Mouse (Mus musculus): ENCODE results near the gene Blm. TPM values are rescaled to one million over a fixed set of nuclear protein-coding genes. Genes with fewer than 3 reads are reported as not detected.

Gene Blm
- polyA plus RNA-seq, 1 experiment from 2014 or later, result 25.2 TPM

- H3K27ac ChIP-seq (ENCODE audit: low read length), result no peak overlapping the region
- peak; percentile 44; the same call in 1 of the 2 replicates for ATAC-seq (ENCODE audit: low read depth)
- no peaks in the 10 kb centered on the region for H3K9me3 ChIP-seq (ENCODE audit: control insufficient read depth, low read length)
- H3K4me3 ChIP-seq (ENCODE audit: low read length), result no peak overlapping the region
- H3K4me2 ChIP-seq (ENCODE audit: low read depth, low read length), result no peak overlapping the region
- H3K9ac ChIP-seq (ENCODE audit: low read length), result no peak overlapping the region
- WGBS, result 65% methylated on average over 5 of the region's 5 CpGs
- no peaks in the 10 kb centered on the region for H3K36me3 ChIP-seq (ENCODE audit: control insufficient read depth, insufficient read depth, low read length)
- no peaks in the 10 kb centered on the region for H3K27me3 ChIP-seq (ENCODE audit: control insufficient read depth, insufficient read depth, low read depth, low read length)
- peaks cover 9% of the 10 kb centered on the region; the same call in 1 of the 2 replicates for H3K4me1 ChIP-seq (replicated peaks; ENCODE audit: control insufficient read depth, insufficient read depth, low read length)
Measured at GRCm38 (mm10) chr7:80561931-80562330, 27.0 kb upstream of the Blm start.

- H3K4me1 ChIP-seq (replicated peaks; ENCODE audit: control insufficient read depth, insufficient read depth, low read length), result peaks cover 11% of the 10 kb centered on the region; the same call in 1 of the 2 replicates
- ATAC-seq (ENCODE audit: low read depth), result no peak
- WGBS, result 71% methylated on average over 9 of the region's 9 CpGs
Measured at GRCm38 (mm10) chr7:80561271-80561670, 26.4 kb upstream of the Blm start.

GRCm38 (mm10) chr7:80558572-80558971 lies 23.7 kb upstream of the Blm start:
- 54% methylated on average over 5 of the region's 5 CpGs for WGBS
- H3K4me2 ChIP-seq (ENCODE audit: low read depth, low read length), result no peak overlapping the region
- no peaks in the 10 kb centered on the region for H3K27me3 ChIP-seq (ENCODE audit: control insufficient read depth, insufficient read depth, low read depth, low read length)
- no peak overlapping the region for H3K9ac ChIP-seq (ENCODE audit: low read length)
- H3K36me3 ChIP-seq (ENCODE audit: control insufficient read depth, insufficient read depth, low read length), result no peaks in the 10 kb centered on the region
- no peak overlapping the region for H3K4me3 ChIP-seq (ENCODE audit: low read length)
- H3K9me3 ChIP-seq (ENCODE audit: control insufficient read depth, low read length), result no peaks in the 10 kb centered on the region
- peak overlapping the region; percentile 53 for H3K27ac ChIP-seq (ENCODE audit: low read length)
- no peak for ATAC-seq (ENCODE audit: low read depth)
- H3K4me1 ChIP-seq (replicated peaks; ENCODE audit: control insufficient read depth, insufficient read depth, low read length), result peaks cover 25% of the 10 kb centered on the region

More at GRCm38 (mm10) chr7:80561271-80561670, 26.4 kb upstream of the Blm start:
- no peak overlapping the region for H3K4me2 ChIP-seq (ENCODE audit: low read depth, low read length)
- H3K9ac ChIP-seq (ENCODE audit: low read length), result no peak overlapping the region
- no peak overlapping the region for H3K27ac ChIP-seq (ENCODE audit: low read length)
- H3K36me3 ChIP-seq (ENCODE audit: control insufficient read depth, insufficient read depth, low read length), result no peaks in the 10 kb centered on the region
- H3K4me3 ChIP-seq (ENCODE audit: low read length), result no peak overlapping the region
- H3K9me3 ChIP-seq (ENCODE audit: control insufficient read depth, low read length), result no peaks in the 10 kb centered on the region
- H3K27me3 ChIP-seq (ENCODE audit: control insufficient read depth, insufficient read depth, low read depth, low read length), result no peaks in the 10 kb centered on the region

DNA sequence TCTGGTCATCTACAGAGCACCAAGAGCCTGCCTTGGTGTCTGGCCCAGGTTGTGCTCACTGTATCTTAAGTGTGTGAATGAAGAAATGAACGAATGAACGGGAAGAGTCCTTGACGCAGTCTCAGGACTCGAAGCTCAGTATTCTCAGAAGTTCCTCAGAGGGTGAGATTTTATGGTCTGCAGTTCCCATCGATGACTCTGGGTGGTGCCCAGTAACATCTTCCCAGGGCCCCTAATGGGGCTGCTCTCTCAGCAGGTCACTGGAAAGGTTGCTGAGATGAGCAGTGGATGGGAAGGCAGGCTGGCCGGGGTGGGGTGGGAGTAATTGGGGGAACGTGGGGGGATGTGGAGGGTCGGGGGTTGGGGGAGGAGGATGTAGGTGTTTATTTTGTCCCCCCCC lies 23.2 kb upstream of the Blm start:
- no peak for ATAC-seq (ENCODE audit: low read depth)

DNA sequence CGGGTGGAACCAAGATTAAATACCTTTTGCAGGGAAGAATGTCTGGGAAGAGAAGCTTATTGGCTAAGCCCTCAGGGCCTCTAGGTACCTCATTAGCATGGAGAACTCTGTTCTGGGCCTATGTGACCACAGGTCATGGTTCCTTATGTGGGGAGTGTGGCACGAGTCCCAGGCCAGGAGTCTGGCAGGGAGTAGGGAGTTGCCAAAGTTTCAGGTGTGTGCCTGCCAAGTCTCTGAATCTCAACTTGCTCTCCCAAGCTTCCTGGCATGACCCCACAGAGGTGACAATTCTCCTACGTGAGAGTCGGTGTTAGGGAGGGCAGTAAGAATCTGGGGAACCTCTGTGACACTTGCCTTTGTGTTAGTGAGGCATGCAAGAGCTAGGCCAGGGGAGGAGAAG lies 22.2 kb upstream of the Blm start:
- H3K4me3 ChIP-seq (ENCODE audit: low read length), result no peak overlapping the region
- H3K4me2 ChIP-seq (ENCODE audit: low read depth, low read length), result no peak overlapping the region
- WGBS, result 82% methylated on average over 4 of the region's 4 CpGs
- ATAC-seq (ENCODE audit: low read depth), result no peak
- no peak overlapping the region for H3K27ac ChIP-seq (ENCODE audit: low read length)
- no peaks in the 10 kb centered on the region for H3K9me3 ChIP-seq (ENCODE audit: control insufficient read depth, low read length)
- H3K27me3 ChIP-seq (ENCODE audit: control insufficient read depth, insufficient read depth, low read depth, low read length), result no peaks in the 10 kb centered on the region
- H3K4me1 ChIP-seq (replicated peaks; ENCODE audit: control insufficient read depth, insufficient read depth, low read length), result peaks cover 25% of the 10 kb centered on the region
- H3K36me3 ChIP-seq (ENCODE audit: control insufficient read depth, insufficient read depth, low read length), result no peaks in the 10 kb centered on the region
- H3K9ac ChIP-seq (ENCODE audit: low read length), result no peak overlapping the region

More for the DNA sequence above, 23.2 kb upstream of the Blm start:
- Histone ChIP-seq H3K27ac (ENCODE audit: low read length) (no peak overlapping the region), H3K27me3 (ENCODE audit: control insufficient read depth, insufficient read depth, low read depth, low read length) (no peaks in the 10 kb centered on the region), H3K9me3 (ENCODE audit: control insufficient read depth, low read length) (no peaks in the 10 kb centered on the region), H3K9ac (ENCODE audit: low read length) (no peak overlapping the region), H3K36me3 (ENCODE audit: control insufficient read depth, insufficient read depth, low read length) (no peaks in the 10 kb centered on the region), H3K4me2 (ENCODE audit: low read depth, low read length) (no peak overlapping the region), H3K4me1 (replicated peaks; ENCODE audit: control insufficient read depth, insufficient read depth, low read length) (peaks cover 25% of the 10 kb centered on the region), H3K4me3 (ENCODE audit: low read length) (no peak overlapping the region)
- 48% methylated on average over 8 of the region's 8 CpGs for WGBS

GRCm38 (mm10) chr7:80556166-80556565 lies 21.2 kb upstream of the Blm start:
- Histone ChIP-seq H3K4me2 (ENCODE audit: low read depth, low read length) (no peak overlapping the region), H3K27ac (ENCODE audit: low read length) (no peak overlapping the region), H3K36me3 (ENCODE audit: control insufficient read depth, insufficient read depth, low read length) (no peaks in the 10 kb centered on the region), H3K4me3 (ENCODE audit: low read length) (no peak overlapping the region), H3K27me3 (ENCODE audit: control insufficient read depth, insufficient read depth, low read depth, low read length) (no peaks in the 10 kb centered on the region), H3K9ac (ENCODE audit: low read length) (no peak overlapping the region), H3K9me3 (ENCODE audit: control insufficient read depth, low read length) (no peaks in the 10 kb centered on the region), H3K4me1 (replicated peaks; ENCODE audit: control insufficient read depth, insufficient read depth, low read length) (peaks cover 25% of the 10 kb centered on the region)
- WGBS, result 64% methylated on average over 3 of the region's 3 CpGs
- ATAC-seq (ENCODE audit: low read depth), result no peak

DNA sequence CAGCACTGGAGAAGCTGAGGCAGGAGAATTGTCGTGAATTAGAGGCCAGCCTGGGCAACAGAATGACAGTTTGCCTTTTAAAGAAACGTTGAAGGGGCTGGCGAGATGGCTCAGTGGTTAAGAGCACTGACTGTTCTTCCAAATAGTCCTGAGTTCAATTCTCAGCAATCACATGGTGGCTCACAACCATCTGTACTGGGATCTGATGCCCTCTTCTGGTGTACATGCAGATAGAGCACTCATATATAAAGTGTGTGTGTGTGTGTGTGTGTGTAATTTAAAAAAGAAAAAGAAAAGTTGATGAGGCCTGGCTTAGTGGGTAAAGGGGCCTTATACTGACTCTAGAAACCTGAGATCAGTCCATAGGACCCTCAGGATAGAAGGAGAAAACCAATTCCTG lies 20.2 kb upstream of the Blm start:
- Histone ChIP-seq H3K27ac (ENCODE audit: low read length) (peak overlapping the region; percentile 97), H3K4me3 (ENCODE audit: low read length) (no peak overlapping the region), H3K4me1 (replicated peaks; ENCODE audit: control insufficient read depth, insufficient read depth, low read length) (peaks cover 25% of the 10 kb centered on the region), H3K9ac (ENCODE audit: low read length) (peak overlapping the region; percentile 33; the same call in 1 of the 2 replicates), H3K27me3 (ENCODE audit: control insufficient read depth, insufficient read depth, low read depth, low read length) (no peaks in the 10 kb centered on the region), H3K4me2 (ENCODE audit: low read depth, low read length) (no peak overlapping the region), H3K9me3 (ENCODE audit: control insufficient read depth, low read length) (no peaks in the 10 kb centered on the region), H3K36me3 (ENCODE audit: control insufficient read depth, insufficient read depth, low read length) (no peaks in the 10 kb centered on the region)
- WGBS, result 67% methylated on average over 3 of the region's 3 CpGs
- ATAC-seq (ENCODE audit: low read depth), result no peak

GRCm38 (mm10) chr7:80554180-80555021 lies 19.5 kb upstream of the Blm start:
- H3K4me2 ChIP-seq (ENCODE audit: low read depth, low read length), result peak overlapping the region; percentile 23; the same call in 1 of the 2 replicates
- H3K27ac ChIP-seq (ENCODE audit: low read length), result peak overlapping the region; percentile 97
- peaks cover 25% of the 10 kb centered on the region for H3K4me1 ChIP-seq (replicated peaks; ENCODE audit: control insufficient read depth, insufficient read depth, low read length)
- H3K4me3 ChIP-seq (ENCODE audit: low read length), result 0 out of 2 replicates have a peak overlapping the region, but pooled peaks have one; percentile 9
- H3K9me3 ChIP-seq (ENCODE audit: control insufficient read depth, low read length), result no peaks in the 10 kb centered on the region
- WGBS, result 35% methylated on average over 22 of the region's 22 CpGs
- H3K9ac ChIP-seq (ENCODE audit: low read length), result peak overlapping the region; percentile 33
- no peaks in the 10 kb centered on the region for H3K36me3 ChIP-seq (ENCODE audit: control insufficient read depth, insufficient read depth, low read length)
- ATAC-seq (ENCODE audit: low read depth), result peak; percentile 96
- no peaks in the 10 kb centered on the region for H3K27me3 ChIP-seq (ENCODE audit: control insufficient read depth, insufficient read depth, low read depth, low read length)

DNA sequence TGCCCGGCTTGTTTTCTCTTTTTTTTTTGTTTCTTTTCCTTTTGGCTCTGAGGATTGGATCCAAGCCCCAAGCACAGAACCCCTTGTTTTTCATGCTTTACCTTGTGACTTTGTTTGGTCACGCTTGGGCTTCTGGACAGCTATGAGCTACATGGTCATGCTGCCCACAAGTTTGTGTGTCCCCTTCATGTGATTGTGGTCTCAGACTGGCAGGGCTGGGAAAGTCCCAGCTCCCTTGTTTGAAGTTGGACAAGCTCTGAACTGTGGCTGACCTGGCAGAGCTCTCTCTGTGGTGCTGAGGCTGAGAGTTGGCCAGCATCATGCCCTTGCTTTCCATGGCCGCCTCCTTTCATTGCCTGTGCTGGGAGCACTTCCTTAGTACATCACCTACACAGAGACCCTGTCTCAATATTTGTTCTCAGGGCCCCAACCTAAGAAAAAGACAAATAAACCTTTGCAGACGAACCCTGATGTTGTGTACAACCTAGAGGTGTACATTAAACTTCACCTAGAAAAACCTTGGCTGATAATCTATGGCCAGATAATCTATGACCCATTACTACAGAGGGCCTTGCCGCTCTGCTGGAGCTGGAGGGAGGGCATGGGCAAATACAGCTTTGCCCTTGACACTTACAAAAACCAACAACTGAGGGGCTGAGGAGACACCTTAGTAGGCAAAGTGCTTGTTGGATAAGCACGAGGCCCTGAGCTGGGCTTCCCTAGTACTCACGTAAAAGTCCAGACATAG lies 13.8 kb upstream of the Blm start:
- H3K36me3 ChIP-seq (ENCODE audit: control insufficient read depth, insufficient read depth, low read length), result no peaks in the 10 kb centered on the region
- no peak for ATAC-seq (ENCODE audit: low read depth)
- H3K27ac ChIP-seq (ENCODE audit: low read length), result no peak overlapping the region
- no peaks in the 10 kb centered on the region for H3K27me3 ChIP-seq (ENCODE audit: control insufficient read depth, insufficient read depth, low read depth, low read length)
- H3K4me1 ChIP-seq (replicated peaks; ENCODE audit: control insufficient read depth, insufficient read depth, low read length), result no peaks in the 10 kb centered on the region
- no peak overlapping the region for H3K4me3 ChIP-seq (ENCODE audit: low read length)
- no peak overlapping the region for H3K4me2 ChIP-seq (ENCODE audit: low read depth, low read length)
- no peak overlapping the region for H3K9ac ChIP-seq (ENCODE audit: low read length)
- H3K9me3 ChIP-seq (ENCODE audit: control insufficient read depth, low read length), result no peaks in the 10 kb centered on the region
- 70% methylated on average over 7 of the region's 7 CpGs for WGBS

Measured in lung, embryonic 16.5 days (tissue).